Mouse (Mus musculus) layer of hippocampus, adult 6 months (tissue): ENCODE measurements around the gene Ccdc116. TPM values are rescaled to one million over a fixed set of nuclear protein-coding genes. Genes with fewer than 3 reads are reported as not detected.
A peak's percentile ranks its signal among the peaks of the same experiment; 100 is the strongest.

Source experiments
- long read RNA-seq, 2 experiments: library from polyadenylated mRNA; unstranded; transcript quantifications; one replicate each; pipeline ENCODE4 v2.0.0; 2019 to 2020
- microRNA-seq: library from miRNA; unstranded; fragments of <30 nt; microRNA quantifications from one replicate; pipeline ENCODE4 v1.2.0, GENCODE M21; 2020
- polyA plus RNA-seq: library from polyadenylated mRNA; unstranded; fragments of <200 nt; fragmentation: Nextera tagmentation; gene quantifications from 2 replicates; pipeline ENCODE4 v1.2.3, GENCODE M21; 2021

The Ccdc116 gene
- polyA plus RNA-seq: 0.29 and 0.79 TPM in 2 replicates
- long read RNA-seq, experiment 1: 0 reads
- long read RNA-seq, experiment 2, full-length matches to known transcripts: 2 of 4 reads
- long read RNA-seq, experiment 2, partial matches to known transcripts: 0 of 4 reads
- long read RNA-seq, experiment 2, other reads (novel, unspliced or antisense): 2 of 4 reads

DNA sequence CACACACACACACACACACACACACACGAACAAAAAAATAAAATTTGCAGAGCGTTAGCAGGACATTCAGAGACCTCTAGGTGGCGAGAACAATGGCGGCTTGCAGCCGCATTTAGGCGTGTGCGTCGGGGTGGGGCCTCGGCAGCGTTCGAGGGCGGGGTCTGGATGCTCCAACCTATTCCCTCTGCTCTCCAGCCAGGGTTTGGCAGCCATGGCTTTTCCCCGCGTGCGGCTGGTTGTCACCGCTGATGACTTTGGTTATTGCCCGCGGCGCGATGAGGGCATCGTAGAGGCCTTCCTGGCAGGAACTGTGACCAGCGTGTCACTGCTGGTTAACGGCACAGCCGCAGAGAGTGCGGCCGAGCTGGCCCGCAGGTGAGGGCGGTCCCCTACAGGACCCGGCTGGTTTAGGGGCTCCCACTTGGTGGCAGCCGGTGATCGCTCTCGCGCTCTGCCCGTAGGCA, at the start of gene Ccdc116:
Gene Ccdc116, minus strand, starts transcription at position 458 of the 464 bp plus-strand sequence.

DNA sequence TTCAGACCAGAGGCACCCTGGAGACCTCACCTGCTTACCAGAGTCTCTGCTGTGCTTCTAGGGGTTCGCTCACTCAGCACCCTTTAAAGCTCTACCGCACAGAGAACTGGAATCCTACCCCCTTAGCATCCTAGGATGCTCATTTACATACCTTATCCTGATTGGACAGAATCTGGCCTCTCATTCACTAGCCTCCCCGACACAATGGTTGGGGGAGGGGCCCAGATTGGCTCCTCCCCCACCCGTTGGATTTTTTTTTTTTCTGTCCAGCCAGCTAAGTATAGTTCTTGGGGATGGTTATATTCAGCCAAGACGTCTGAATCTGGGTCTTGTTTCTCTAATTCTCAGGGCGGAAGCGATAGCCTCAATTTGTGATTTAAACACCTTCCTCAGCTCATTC, 2.7 kb downstream of the Ccdc116 start, which contains the start of gene Ydjc:
Gene Ydjc, plus strand, starts transcription at position 283 of the 400 bp plus-strand sequence.

DNA sequence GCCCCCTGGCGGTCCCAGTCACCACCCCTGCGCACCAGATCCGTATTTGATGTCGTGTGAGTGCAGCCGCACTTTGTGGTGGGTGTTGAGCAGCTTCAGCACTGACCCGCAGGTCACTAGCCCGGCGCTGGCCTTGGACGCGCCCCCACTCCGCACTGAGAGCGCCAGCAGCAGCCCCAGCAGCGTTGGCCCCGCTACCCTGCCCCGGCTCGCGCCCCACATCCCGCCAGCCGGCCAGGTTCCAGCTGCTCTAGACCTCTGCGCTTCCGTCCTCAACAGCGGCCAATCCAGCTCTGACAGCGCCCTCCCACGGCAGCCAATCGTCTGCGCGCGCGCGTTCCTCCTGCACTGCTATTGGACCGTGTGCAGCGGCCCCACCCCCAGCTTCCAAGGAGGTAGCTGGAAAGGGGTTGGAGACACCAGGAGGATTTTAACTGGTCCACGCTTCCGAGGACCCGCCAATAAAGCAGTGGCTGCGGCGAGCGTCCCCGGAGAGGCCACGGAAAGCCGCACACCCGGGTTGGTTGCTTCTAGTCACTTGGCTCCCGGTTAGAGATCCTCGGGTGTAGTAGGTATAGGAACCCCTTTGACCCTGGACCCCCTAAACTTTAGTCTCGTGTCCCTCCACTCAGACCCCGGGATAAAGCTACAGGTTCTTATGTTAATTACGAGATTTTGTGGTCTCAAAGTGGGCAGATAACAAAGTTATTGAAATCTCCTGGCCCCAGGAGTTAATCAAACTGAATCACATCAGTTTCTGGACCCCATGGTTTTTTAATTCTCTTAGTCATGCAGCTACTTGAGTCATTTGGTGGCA, 14.7 kb downstream of the Ccdc116 start, which contains the start of gene Sdf2l1:
Gene Sdf2l1, minus strand, starts transcription at position 295 of the 817 bp plus-strand sequence.

DNA sequence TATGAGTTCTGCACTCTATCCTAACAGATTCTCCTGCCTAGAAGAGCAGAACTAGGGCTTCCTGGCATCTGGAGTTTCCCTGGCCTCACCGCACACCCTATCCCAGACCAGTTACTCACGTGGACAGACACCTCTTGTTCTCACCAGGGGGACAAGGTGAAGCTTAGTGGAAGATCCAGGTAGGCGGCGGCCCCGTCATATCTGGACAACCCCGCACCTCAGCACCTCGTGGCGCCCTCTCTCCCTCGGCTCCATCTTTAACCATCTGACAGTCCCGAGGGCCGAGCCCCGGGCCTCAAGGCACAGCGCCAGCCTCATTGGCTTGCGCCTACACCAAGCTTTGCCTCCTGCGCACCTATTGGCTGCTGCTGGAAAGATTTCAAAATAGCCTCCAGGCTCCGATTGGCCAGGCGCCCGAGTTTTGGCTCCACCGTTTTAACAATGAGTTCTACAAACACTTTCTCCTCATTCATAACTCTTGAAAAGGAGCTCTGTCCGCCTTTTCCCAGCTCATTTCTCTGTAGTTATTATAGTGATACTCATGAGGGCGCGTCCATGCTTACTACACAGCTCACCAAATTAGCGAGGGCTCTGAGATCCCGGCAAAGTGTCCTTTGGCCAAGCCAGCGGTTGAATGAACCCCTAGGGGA, 22.0 kb downstream of the Ccdc116 start, which contains the start of gene 2610318N02Rik:
Gene 2610318N02Rik, minus strand, starts transcription at position 297 of the 650 bp plus-strand sequence.

DNA sequence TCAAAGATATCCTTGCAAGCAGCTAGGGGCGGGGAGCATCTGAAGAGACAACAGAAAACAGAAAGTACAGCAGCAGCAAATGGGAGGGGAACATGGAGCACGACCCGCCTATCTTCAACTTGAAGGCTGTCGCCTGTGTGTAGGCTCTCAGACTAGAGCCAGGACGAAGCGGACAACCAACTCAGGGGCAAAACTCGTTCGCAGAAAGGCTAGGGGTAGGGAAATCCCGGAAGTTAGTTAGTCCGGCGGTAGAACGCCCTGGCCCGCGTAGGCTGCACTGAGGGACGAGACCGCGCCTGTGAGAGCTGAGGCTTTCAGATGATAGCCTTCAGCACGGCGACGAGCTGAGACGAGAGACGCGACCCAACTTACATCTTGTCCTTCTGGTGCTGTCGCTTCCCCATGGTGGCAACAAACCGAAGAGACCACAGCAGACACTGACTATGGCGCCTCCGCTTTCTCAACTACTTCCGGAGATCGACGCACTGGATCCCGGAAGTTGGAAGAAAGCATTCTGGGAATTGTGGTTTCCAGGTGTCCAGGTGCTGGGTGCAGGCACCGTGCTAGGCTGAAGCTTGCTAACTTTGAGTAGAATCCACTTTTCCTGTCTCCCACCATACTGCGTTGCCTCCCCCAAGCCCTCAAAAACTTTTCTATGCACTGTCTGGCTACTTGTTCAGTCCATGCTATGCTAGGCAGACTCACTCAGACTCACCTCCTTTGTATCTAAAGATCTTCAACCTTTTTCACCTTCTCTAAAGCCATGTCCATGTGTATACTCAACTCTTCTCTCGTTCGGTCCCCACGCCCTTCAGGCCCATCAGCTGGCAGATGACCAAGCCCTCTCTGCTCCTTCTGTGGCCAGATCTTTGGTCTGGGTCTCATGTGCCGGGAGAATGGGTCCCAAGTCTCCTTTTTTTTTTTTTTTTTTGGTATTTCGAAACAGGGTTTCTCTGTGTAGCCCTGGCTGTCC, 36.0 kb downstream of the Ccdc116 start, which contains the start of gene Ppil2:
Gene Ppil2, minus strand, starts transcription at position 487 of the 973 bp plus-strand sequence.

Small RNA genes lying within 50 kb of the gene (microRNA-seq; reads per million reads assigned to microRNA genes)
- 114 reads per million, percentile 60 among the genes with 10 or more reads in this experiment for gene Mir130b
- gene Mir301b: 0.64 reads per million

Other genes with a start within 250 kb of the Ccdc116 start
- gene Mapk1, start 163.8 kb downstream of the Ccdc116 start, polyA plus RNA-seq: 138 and 148 TPM in 2 replicates
- gene Ypel1, start 77.5 kb downstream of the Ccdc116 start, polyA plus RNA-seq: 23.7 and 29.0 TPM in 2 replicates
- 78.4 and 79.2 TPM in 2 replicates for gene Ppil2, start 36.0 kb downstream of the Ccdc116 start, polyA plus RNA-seq
- 1.3 and 2.2 TPM in 2 replicates for gene 2610318N02Rik, start 22.1 kb downstream of the Ccdc116 start, polyA plus RNA-seq
- gene Sdf2l1, start 14.8 kb downstream of the Ccdc116 start, polyA plus RNA-seq: 32.6 and 49.5 TPM in 2 replicates
- 37.9 and 45.2 TPM in 2 replicates for gene Ydjc, start 2.6 kb downstream of the Ccdc116 start, polyA plus RNA-seq
- 112 and 119 TPM in 2 replicates for gene Ube2l3, start 55.4 kb upstream of the Ccdc116 start, polyA plus RNA-seq
- 0.44 and 0.63 TPM in 2 replicates for gene Rimbp3, start 61.4 kb upstream of the Ccdc116 start, polyA plus RNA-seq
- gene Hic2, start 86.3 kb upstream of the Ccdc116 start, polyA plus RNA-seq: 0.30 and 0.44 TPM in 2 replicates
- gene Tmem191c, start 128.8 kb upstream of the Ccdc116 start, polyA plus RNA-seq: 115 and 119 TPM in 2 replicates
- 2.8 and 4.0 TPM in 2 replicates for gene Serpind1, start 184.1 kb upstream of the Ccdc116 start, polyA plus RNA-seq